Mouse (Mus musculus): ENCODE measurements at regions not wholly inside any gene's neighbourhood (a gene's known extent, or its start where the extent isn't known, plus 50 kb on each side); places are given as distances from the start of the nearest gene placed in this dataset.
"Not testable (repeated sequence)": the region's sequence is repeated elsewhere in the genome, so short reads cannot be mapped to it uniquely, and the experiment has no call there.

GRCm38 (mm10) chr8:103741395-103741794 lies 360.0 kb upstream of the Cdh5 start:
- H3K9me3 ChIP-seq (ENCODE audit: control insufficient read depth, low read length), result no peaks in the 10 kb centered on the region
- H3K27me3 ChIP-seq (replicated peaks; ENCODE audit: control insufficient read depth, insufficient read depth, low read length), result no peaks in the 10 kb centered on the region
- H3K36me3 ChIP-seq (ENCODE audit: control insufficient read depth, insufficient read depth, low read length), result no peaks in the 10 kb centered on the region
- no peak overlapping the region for H3K27ac ChIP-seq (ENCODE audit: low read depth, low read length)
- 54% methylated on average over 8 of the region's 8 CpGs for WGBS
- ATAC-seq, result no peak
- 0 out of 2 replicates have a peak, but pooled peaks cover 3% of the 10 kb centered on the region for H3K4me1 ChIP-seq (ENCODE audit: control insufficient read depth, insufficient read depth, low read depth, low read length)
- no peak overlapping the region for H3K9ac ChIP-seq (ENCODE audit: low read depth, low read length)
- H3K4me3 ChIP-seq (ENCODE audit: low read length), result no peak overlapping the region
- H3K4me2 ChIP-seq (ENCODE audit: low read length), result no peak overlapping the region

- Histone ChIP-seq H3K4me2 (ENCODE audit: low read length) (no peak overlapping the region), H3K27me3 (replicated peaks; ENCODE audit: control insufficient read depth, insufficient read depth, low read length) (no peaks in the 10 kb centered on the region), H3K27ac (ENCODE audit: low read depth, low read length) (no peak overlapping the region), H3K9me3 (ENCODE audit: control insufficient read depth, low read length) (no peaks in the 10 kb centered on the region), H3K36me3 (ENCODE audit: control insufficient read depth, insufficient read depth, low read length) (no peaks in the 10 kb centered on the region), H3K4me3 (ENCODE audit: low read length) (no peak overlapping the region), H3K4me1 (ENCODE audit: control insufficient read depth, insufficient read depth, low read depth, low read length) (peaks cover 2% of the 10 kb centered on the region; the same call in 1 of the 2 replicates), H3K9ac (ENCODE audit: low read depth, low read length) (no peak overlapping the region)
- no peak for ATAC-seq
- WGBS, result 74% methylated on average over 4 of the region's 4 CpGs
These were observed 352.7 kb upstream of the Cdh5 start for GRCm38 (mm10) chr8:103748734-103749133.

GRCm38 (mm10) chr8:103750278-103751097 lies 350.9 kb upstream of the Cdh5 start:
- Histone ChIP-seq H3K9ac (ENCODE audit: low read depth, low read length) (no peak overlapping the region), H3K4me3 (ENCODE audit: low read length) (no peak overlapping the region), H3K36me3 (ENCODE audit: control insufficient read depth, insufficient read depth, low read length) (no peaks in the 10 kb centered on the region), H3K9me3 (ENCODE audit: control insufficient read depth, low read length) (no peaks in the 10 kb centered on the region), H3K27ac (ENCODE audit: low read depth, low read length) (no peak overlapping the region), H3K4me1 (ENCODE audit: control insufficient read depth, insufficient read depth, low read depth, low read length) (peaks cover 2% of the 10 kb centered on the region; the same call in 1 of the 2 replicates), H3K27me3 (replicated peaks; ENCODE audit: control insufficient read depth, insufficient read depth, low read length) (no peaks in the 10 kb centered on the region), H3K4me2 (ENCODE audit: low read length) (no peak overlapping the region)
- 36% methylated on average over 12 of the region's 12 CpGs for WGBS
- no peak for ATAC-seq

- Histone ChIP-seq H3K9me3 (ENCODE audit: control insufficient read depth, low read length) (no peaks in the 10 kb centered on the region), H3K27me3 (replicated peaks; ENCODE audit: control insufficient read depth, insufficient read depth, low read length) (no peaks in the 10 kb centered on the region), H3K27ac (ENCODE audit: low read depth, low read length) (no peak overlapping the region), H3K4me2 (ENCODE audit: low read length) (no peak overlapping the region), H3K4me1 (ENCODE audit: control insufficient read depth, insufficient read depth, low read depth, low read length) (peaks cover 2% of the 10 kb centered on the region; the same call in 1 of the 2 replicates), H3K36me3 (ENCODE audit: control insufficient read depth, insufficient read depth, low read length) (no peaks in the 10 kb centered on the region), H3K9ac (ENCODE audit: low read depth, low read length) (no peak overlapping the region), H3K4me3 (ENCODE audit: low read length) (no peak overlapping the region)
- 68% methylated on average over 2 of the region's 2 CpGs for WGBS
- ATAC-seq, result no peak
These were observed 350.3 kb upstream of the Cdh5 start for GRCm38 (mm10) chr8:103751161-103751560.

GRCm38 (mm10) chr8:103763821-103764220 lies 337.6 kb upstream of the Cdh5 start:
- no peak for ATAC-seq
- WGBS, result 79% methylated on average over 1 of the region's 1 CpGs
- H3K9me3 ChIP-seq (ENCODE audit: control insufficient read depth, low read length), result no peaks in the 10 kb centered on the region
- H3K9ac ChIP-seq (ENCODE audit: low read depth, low read length), result no peak overlapping the region
- no peak overlapping the region for H3K4me3 ChIP-seq (ENCODE audit: low read length)
- no peaks in the 10 kb centered on the region for H3K4me1 ChIP-seq (ENCODE audit: control insufficient read depth, insufficient read depth, low read depth, low read length)
- H3K27ac ChIP-seq (ENCODE audit: low read depth, low read length), result no peak overlapping the region
- H3K27me3 ChIP-seq (replicated peaks; ENCODE audit: control insufficient read depth, insufficient read depth, low read length), result no peaks in the 10 kb centered on the region; the same call in 1 of the 2 replicates
- H3K36me3 ChIP-seq (ENCODE audit: control insufficient read depth, insufficient read depth, low read length), result no peaks in the 10 kb centered on the region
- no peak overlapping the region for H3K4me2 ChIP-seq (ENCODE audit: low read length)

- Histone ChIP-seq H3K9ac (ENCODE audit: low read depth, low read length) (no peak overlapping the region), H3K4me1 (ENCODE audit: control insufficient read depth, insufficient read depth, low read depth, low read length) (no peaks in the 10 kb centered on the region), H3K27me3 (replicated peaks; ENCODE audit: control insufficient read depth, insufficient read depth, low read length) (no peaks in the 10 kb centered on the region), H3K4me3 (ENCODE audit: low read length) (no peak overlapping the region), H3K9me3 (ENCODE audit: control insufficient read depth, low read length) (no peaks in the 10 kb centered on the region), H3K27ac (ENCODE audit: low read depth, low read length) (no peak overlapping the region), H3K36me3 (ENCODE audit: control insufficient read depth, insufficient read depth, low read length) (no peaks in the 10 kb centered on the region), H3K4me2 (ENCODE audit: low read length) (no peak overlapping the region)
- 86% methylated on average over 6 of the region's 6 CpGs for WGBS
- no peak for ATAC-seq
These were observed 321.8 kb upstream of the Cdh5 start for GRCm38 (mm10) chr8:103779658-103780057.

- H3K4me1 ChIP-seq (ENCODE audit: control insufficient read depth, insufficient read depth, low read depth, low read length), result no peaks in the 10 kb centered on the region
- H3K9ac ChIP-seq (ENCODE audit: low read depth, low read length), result no peak overlapping the region
- no peak overlapping the region for H3K4me3 ChIP-seq (ENCODE audit: low read length)
- no peaks in the 10 kb centered on the region for H3K36me3 ChIP-seq (ENCODE audit: control insufficient read depth, insufficient read depth, low read length)
- H3K27me3 ChIP-seq (replicated peaks; ENCODE audit: control insufficient read depth, insufficient read depth, low read length), result no peaks in the 10 kb centered on the region
- H3K9me3 ChIP-seq (ENCODE audit: control insufficient read depth, low read length), result no peaks in the 10 kb centered on the region
- no peak overlapping the region for H3K27ac ChIP-seq (ENCODE audit: low read depth, low read length)
- no peak for ATAC-seq
- WGBS, result 76% methylated on average over 3 of the region's 3 CpGs
- no peak overlapping the region for H3K4me2 ChIP-seq (ENCODE audit: low read length)
These were observed 313.1 kb upstream of the Cdh5 start for GRCm38 (mm10) chr8:103788308-103788707.

- ATAC-seq, result no peak
- WGBS, result 98% methylated on average over 1 of the region's 1 CpGs
- Histone ChIP-seq H3K4me2 (ENCODE audit: low read length) (no peak overlapping the region), H3K9me3 (ENCODE audit: control insufficient read depth, low read length) (no peaks in the 10 kb centered on the region), H3K36me3 (ENCODE audit: control insufficient read depth, insufficient read depth, low read length) (no peaks in the 10 kb centered on the region), H3K4me3 (ENCODE audit: low read length) (no peak overlapping the region), H3K4me1 (ENCODE audit: control insufficient read depth, insufficient read depth, low read depth, low read length) (no peaks in the 10 kb centered on the region), H3K27me3 (replicated peaks; ENCODE audit: control insufficient read depth, insufficient read depth, low read length) (no peaks in the 10 kb centered on the region), H3K27ac (ENCODE audit: low read depth, low read length) (no peak overlapping the region), H3K9ac (ENCODE audit: low read depth, low read length) (no peak overlapping the region)
These were observed 308.1 kb upstream of the Cdh5 start for GRCm38 (mm10) chr8:103793331-103793730.

- WGBS, result 100% methylated on average over 2 of the region's 2 CpGs
- not testable (repeated sequence) for H3K4me2 ChIP-seq (ENCODE audit: low read length); ATAC-seq; H3K4me1 ChIP-seq (ENCODE audit: control insufficient read depth, insufficient read depth, low read depth, low read length); H3K27me3 ChIP-seq (replicated peaks; ENCODE audit: control insufficient read depth, insufficient read depth, low read length); H3K9me3 ChIP-seq (ENCODE audit: control insufficient read depth, low read length); H3K9ac ChIP-seq (ENCODE audit: low read depth, low read length); H3K4me3 ChIP-seq (ENCODE audit: low read length); H3K36me3 ChIP-seq (ENCODE audit: control insufficient read depth, insufficient read depth, low read length); H3K27ac ChIP-seq (ENCODE audit: low read depth, low read length)
These were observed 302.8 kb upstream of the Cdh5 start for GRCm38 (mm10) chr8:103798630-103799029.

Data from hindbrain, embryonic 16.5 days (tissue).